ENCODE assay signal across 9 mouse cellular contexts in genomic region chr11:77850401-77851244, GRCm38 (mm10). TPM values are rescaled to one million over a fixed set of nuclear protein-coding genes. Genes with fewer than 3 reads are reported as not detected.
DNase-seq lines count a peak whose midpoint lies in the region; ATAC-seq lines count a peak whose summit lies in the region.
"Had no signal": no experiment of that assay in that cellular context is flagged by ENCODE, and none has a peak within 500 bp of the region (broad histone marks: within the 10 kb centered on the region; RNA-seq: fewer than 3 reads in every experiment).

No protein-coding gene starts in this region.

- no peak overlapping the region for H3K4me2 ChIP-seq in heart, embryonic 12.5 days

- 58% methylated on average over 24 of the region's 24 CpGs for WGBS in heart, embryonic 12.5 days

- no peak overlapping the region for H3K4me3 ChIP-seq in heart, embryonic 12.5 days

- peaks cover 19% of the 10 kb centered on the region for H3K4me1 ChIP-seq in heart, embryonic 12.5 days (replicated peaks)

- no peak for ATAC-seq in heart, embryonic 12.5 days (ENCODE audit: insufficient number of reproducible peaks, low FRiP score)

- no peaks in the 10 kb centered on the region for H3K9me3 ChIP-seq in heart, embryonic 12.5 days (replicated peaks)

- H3K27me3 ChIP-seq in heart, embryonic 12.5 days (replicated peaks), result no peaks in the 10 kb centered on the region

- peak; percentile 97 for DNase-seq in heart, adult 11 months
- peak; percentile 85 to 86 for DNase-seq in cerebellum, postnatal 14 days
- DNase-seq in heart, postnatal 10 days, result peak; percentile 60 to 64
- DNase-seq in left cerebral cortex, postnatal 14 days (ENCODE audit: low spot score in 2 of 2), result peak; percentile 69 to 87
- DNase-seq in right cerebral cortex, postnatal 10 days (ENCODE audit: low spot score in 2 of 2), result peak; percentile 90 to 93
- no peak for DNase-seq in ovary, adult 18-20 months (ENCODE audit: low spot score)
- no peak for DNase-seq in urinary bladder, postnatal 10 days (ENCODE audit: low spot score)

- intact Hi-C loops in heart, postnatal 10 days (cut with DNase I), result no loop called here
- intact Hi-C loops in left cerebral cortex, postnatal 14 days (cut with DNase I), result no loop called here

- H3K9ac ChIP-seq in heart, embryonic 12.5 days, result no peak overlapping the region

- no peak overlapping the region for H3K27ac ChIP-seq in heart, embryonic 12.5 days (ENCODE audit: poor library complexity, severe bottlenecking)
- H3K27ac ChIP-seq: macrophage had no signal

- H3K36me3 ChIP-seq in heart, embryonic 12.5 days, result peaks cover 97% of the 10 kb centered on the region

RNA-seq across cellular contexts. Expression of gene Pipox, which starts 43.3 kb away (rescaled TPM):
- 2.3 and 3.1 TPM in 2 replicates for polyA plus RNA-seq in heart, embryonic 12.5 days (2016; fragmentation: Nextera tagmentation; extraction: Ambion mirVana)
- 1 to 10 TPM; 1.2 to 1.4 TPM for total RNA-seq in heart, postnatal 10 days (2021)
- total RNA-seq in left cerebral cortex, postnatal 14 days (2021), result under 1 TPM; 0.18 to 0.70 TPM
- polyA plus RNA-seq: macrophage had no signal

Comparison
In these comparisons a context has a peak if more than half of its experiments do, and no peak if none do; other contexts are left out.
1. DNase-seq: peak in heart, adult 11 months (single experiment), cerebellum, postnatal 14 days (2 of 2), heart, postnatal 10 days (2 of 2), left cerebral cortex, postnatal 14 days (2 of 2) and right cerebral cortex, postnatal 10 days (2 of 2); none in ovary, adult 18-20 months (single experiment) and urinary bladder, postnatal 10 days (single experiment).